Mouse (Mus musculus) brown adipose tissue, adult 24 weeks (tissue): ENCODE results near the gene Vipr2. TPM values are rescaled to one million over a fixed set of nuclear protein-coding genes. Genes with fewer than 3 reads are reported as not detected.

Experiments used
- H3K27ac ChIP-seq: fragments of 200-500 bp; replicated peaks from 2 replicates; pipeline ENCODE4 v1.5.1; 2012; ENCODE audit warnings: low read depth, mild to moderate bottlenecking, low read length
- H3K4me1 ChIP-seq: fragments of 200-500 bp; 2 replicates; pipeline ENCODE4 v1.6.1; 2012; ENCODE audit warnings: low read length, mixed read lengths; ENCODE audit not compliant: control insufficient read depth, insufficient read depth, insufficient read length
- H3K4me3 ChIP-seq: fragments of 200-500 bp; 2 replicates; pipeline ENCODE4 v1.5.1; 2012; ENCODE audit warnings: low read depth, mild to moderate bottlenecking, low read length, moderate library complexity; ENCODE audit not compliant: insufficient read depth
- polyA plus RNA-seq: library from polyadenylated mRNA; stranded (reverse); fragments of >200 nt; gene quantifications from 2 replicates; pipeline ENCODE4 v1.2.4, GENCODE M21; 2012; ENCODE audit not compliant: missing spikeins, insufficient read depth, insufficient read length

Gene Vipr2
- polyA plus RNA-seq, 1 experiment = 1.8 TPM

DNA sequence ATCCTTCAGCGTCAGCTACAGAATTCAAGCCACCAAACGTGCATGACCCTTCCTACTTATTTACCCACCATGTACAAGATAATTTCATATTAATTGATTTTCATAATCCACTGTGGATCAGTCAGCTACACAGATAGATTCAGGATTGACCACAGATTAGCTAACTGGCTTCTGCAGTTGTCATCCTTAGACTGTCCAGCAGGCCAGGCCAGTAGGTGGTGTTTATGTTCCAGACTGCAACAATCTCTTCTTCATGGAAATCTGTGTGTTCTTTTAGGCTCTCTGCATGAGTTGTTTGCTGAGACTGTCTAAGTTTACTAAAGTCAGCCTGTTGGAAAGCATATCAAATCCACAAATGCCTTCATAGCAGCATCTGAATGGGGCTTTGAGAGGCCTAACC is 82.2 kb downstream of the Vipr2 start:
- Histone ChIP-seq H3K27ac (no peak overlapping the region), H3K4me3 (no peak overlapping the region), H3K4me1 (no peaks in the 10 kb centered on the region)

- no peak overlapping the region for H3K4me3 ChIP-seq
- H3K27ac ChIP-seq = no peak overlapping the region
- no peaks in the 10 kb centered on the region for H3K4me1 ChIP-seq
These were observed 87.8 kb downstream of the Vipr2 start for GRCm38 (mm10) chr12:116165368-116165767.

DNA sequence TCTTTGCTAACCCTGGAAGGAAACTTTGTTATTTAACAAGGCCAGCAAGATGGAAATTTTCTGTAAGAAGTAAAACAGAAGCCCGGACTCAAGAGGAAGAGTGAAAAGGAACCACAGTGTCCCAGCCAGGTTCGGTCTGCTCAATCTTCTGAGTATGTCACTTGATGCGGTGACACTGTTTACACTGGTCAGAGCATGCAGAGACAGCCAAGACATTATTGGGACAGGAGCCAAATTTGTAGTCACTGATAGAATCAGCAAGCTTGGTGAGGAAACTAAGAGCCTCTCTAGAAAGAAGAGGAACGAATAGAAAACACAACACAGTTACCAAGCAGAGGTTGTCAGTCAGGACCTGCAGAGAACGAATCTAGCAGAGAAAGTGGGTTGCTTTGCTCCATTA is 92.1 kb downstream of the Vipr2 start:
- no peak overlapping the region for H3K27ac ChIP-seq
- no peak overlapping the region for H3K4me3 ChIP-seq
- H3K4me1 ChIP-seq = no peaks in the 10 kb centered on the region

DNA sequence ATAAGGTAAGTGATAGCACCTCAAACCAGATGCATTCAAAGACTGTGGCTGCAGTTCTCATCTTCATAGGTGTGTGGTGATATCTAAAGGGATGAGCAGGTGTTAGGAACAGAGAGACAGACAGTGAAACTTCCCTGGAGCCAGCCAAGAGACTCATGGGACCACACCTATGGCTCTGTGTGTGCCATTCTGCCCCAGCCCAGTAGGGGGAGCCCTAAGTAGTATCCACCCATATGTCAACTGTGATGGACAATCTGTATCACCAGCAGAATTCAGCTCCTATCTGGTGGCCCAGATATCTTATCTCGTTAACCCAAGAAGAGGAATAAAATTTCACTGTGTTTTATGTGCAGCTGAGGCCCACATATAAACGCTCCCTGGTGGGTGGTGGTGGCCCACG is 99.4 kb downstream of the Vipr2 start:
- no peaks in the 10 kb centered on the region for H3K4me1 ChIP-seq
- H3K4me3 ChIP-seq = no peak overlapping the region
- no peak overlapping the region for H3K27ac ChIP-seq

DNA sequence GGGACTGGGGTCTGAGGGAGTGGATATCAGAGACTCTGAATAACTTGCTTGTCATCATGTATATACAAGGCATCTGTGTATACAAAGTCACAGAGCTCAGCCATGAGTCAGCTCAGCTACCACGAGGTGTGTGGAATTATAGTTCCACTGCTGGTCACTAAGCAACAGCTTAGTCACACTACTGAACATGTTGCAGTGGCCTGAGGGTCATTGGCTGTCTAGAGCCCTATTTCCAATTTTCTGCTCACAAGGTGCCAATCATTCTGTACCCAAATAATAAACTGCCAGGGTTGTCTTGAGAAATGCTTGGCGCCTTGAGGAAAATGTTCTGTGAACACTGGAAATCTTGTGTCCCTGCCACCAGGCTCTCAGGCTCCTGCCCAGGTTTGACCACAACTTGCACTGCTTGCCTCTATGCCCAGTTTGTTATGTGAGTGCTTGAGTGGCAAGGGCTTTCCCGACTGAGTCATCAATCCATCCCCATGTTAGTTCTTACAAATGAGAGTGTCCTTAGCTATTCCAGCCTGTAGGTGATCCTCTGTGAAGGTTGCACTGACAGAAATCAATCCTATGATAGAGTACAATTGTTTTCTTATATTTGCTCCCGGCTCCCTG is 104.0 kb downstream of the Vipr2 start:
- Histone ChIP-seq H3K27ac (no peak overlapping the region), H3K4me3 (no peak overlapping the region), H3K4me1 (no peaks in the 10 kb centered on the region)

DNA sequence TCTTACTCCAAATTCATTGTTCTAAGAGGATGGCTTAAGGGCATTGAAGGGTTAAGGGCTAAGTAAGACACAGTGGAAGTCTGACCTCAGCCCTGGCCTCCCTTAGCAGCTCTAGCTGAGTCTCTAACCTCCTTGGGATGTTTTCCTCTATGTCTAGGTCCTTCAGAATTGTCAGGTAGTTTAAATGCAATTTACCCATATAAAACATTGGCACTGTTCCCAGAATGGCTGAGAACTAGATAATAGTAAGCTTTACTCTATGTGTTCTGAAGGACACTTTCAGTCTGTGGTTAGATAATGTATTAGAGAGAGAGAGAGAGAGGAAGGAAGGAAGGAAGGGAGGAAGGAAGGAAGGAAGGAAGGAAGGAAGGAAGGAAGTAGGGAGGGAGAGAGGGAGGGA is 104.8 kb downstream of the Vipr2 start:
- Histone ChIP-seq H3K4me1 (no peaks in the 10 kb centered on the region), H3K4me3 (no peak overlapping the region), H3K27ac (no peak overlapping the region)

GRCm38 (mm10) chr12:116183212-116183935 is 105.8 kb downstream of the Vipr2 start:
- Histone ChIP-seq H3K4me3 (no peak overlapping the region), H3K27ac (no peak overlapping the region), H3K4me1 (no peaks in the 10 kb centered on the region)

- H3K27ac ChIP-seq = no peak overlapping the region
These were observed 116.4 kb downstream of the Vipr2 start for GRCm38 (mm10) chr12:116193952-116194351.

DNA sequence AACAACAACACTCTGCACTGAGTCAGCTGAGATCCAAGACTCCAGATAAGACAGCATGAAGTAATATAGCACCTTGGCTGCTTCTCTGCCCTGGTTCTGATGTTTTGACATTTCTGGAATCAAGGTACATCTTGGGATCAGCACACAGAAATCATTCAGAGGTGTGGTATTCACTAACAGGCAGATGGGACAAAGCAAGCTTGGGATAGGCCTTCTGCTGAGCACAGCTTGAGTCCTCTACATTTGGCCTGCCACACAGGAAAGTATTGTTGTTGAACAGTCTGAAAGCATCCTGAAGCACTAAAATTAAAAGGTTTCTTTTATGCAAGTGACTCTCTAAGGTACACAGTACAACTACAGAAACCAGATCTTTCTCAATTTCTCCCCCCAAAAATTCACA is 117.1 kb downstream of the Vipr2 start:
- no peak overlapping the region for H3K4me3 ChIP-seq
- H3K4me1 ChIP-seq = peaks cover 3% of the 10 kb centered on the region; the same call in 1 of the 2 replicates
- H3K27ac ChIP-seq = no peak overlapping the region

More at GRCm38 (mm10) chr12:116193952-116194351, 116.4 kb downstream of the Vipr2 start:
- no peak overlapping the region for H3K4me3 ChIP-seq
- peaks cover 3% of the 10 kb centered on the region; the same call in 1 of the 2 replicates for H3K4me1 ChIP-seq

Other genes with a start within 250 kb of the Vipr2 start
- 27.1 and 31.0 TPM in 2 replicates for gene Zfp386, start 30.0 kb upstream of the Vipr2 start, polyA plus RNA-seq
- gene Wdr60, start 185.3 kb downstream of the Vipr2 start, polyA plus RNA-seq = 6.7 and 7.9 TPM in 2 replicates
- not detected in 2 replicates for gene Gm11027, start 197.7 kb downstream of the Vipr2 start, polyA plus RNA-seq
- gene Esyt2, start 203.5 kb downstream of the Vipr2 start, polyA plus RNA-seq = 28.8 and 46.9 TPM in 2 replicates